Mouse (Mus musculus) CH12.LX (cell line): ENCODE data around the gene Fam110a. TPM values are rescaled to one million over a fixed set of nuclear protein-coding genes. Genes with fewer than 3 reads are reported as not detected.
A peak's percentile ranks its signal among the peaks of the same experiment; 100 is the strongest.

ENCODE experiments used
- DNase-seq: peaks from one replicate; pipeline ENCODE4 v3.0.0-alpha.2; 2013; ENCODE audit errors: extremely low read depth
- H3K27ac ChIP-seq: 2 replicates; pipeline ENCODE4 v1.5.1; 2012; ENCODE audit warnings: low read depth, mild to moderate bottlenecking, control low read depth, moderate library complexity; ENCODE audit not compliant: insufficient read depth
- H3K27me3 ChIP-seq: replicated peaks from 2 replicates; pipeline ENCODE3; 2012; ENCODE audit warnings: inconsistent platforms
- H3K36me3 ChIP-seq, 2 experiments: replicated peaks in 1 of 2; 2 replicates each; pipeline versions ENCODE3 to v1.6.1; 2012; ENCODE audit warnings: inconsistent platforms in 1 of 2, low read length in 1 of 2, mild to moderate bottlenecking in 1 of 2, mixed read lengths in 1 of 2, moderate library complexity in 1 of 2; ENCODE audit not compliant: control insufficient read depth in 1 of 2, insufficient read depth in 1 of 2
- H3K4me1 ChIP-seq, 2 experiments: 2 replicates each; pipeline ENCODE4 v1.6.1; 2012; ENCODE audit warnings: inconsistent platforms in 1 of 2, moderate library complexity in 1 of 2; ENCODE audit not compliant: insufficient read depth in 2 of 2, control insufficient read depth in 1 of 2
- H3K4me2 ChIP-seq: 2 replicates; pipeline ENCODE4 v1.6.1; 2012; ENCODE audit warnings: low read depth, mild to moderate bottlenecking, control low read depth; ENCODE audit not compliant: poor library complexity, insufficient read depth, severe bottlenecking
- H3K4me3 ChIP-seq, 3 experiments: fragments of 150-350 bp in 1 of 3; sonication (generic) in 1 of 3; replicated peaks in 1 of 3; 2 replicates each; pipeline versions ENCODE3 to v1.5.1; 2011 to 2012; ENCODE audit warnings: low read depth in 2 of 3, low read length in 2 of 3, mild to moderate bottlenecking in 2 of 3, moderate library complexity in 2 of 3, control low read depth in 1 of 3, improper control_type of control experiment in 1 of 3, inconsistent platforms in 1 of 3, mixed read lengths in 1 of 3; ENCODE audit not compliant: poor library complexity in 1 of 3
- H3K79me2 ChIP-seq: replicated peaks from 2 replicates; pipeline ENCODE4 v1.6.1; 2012; ENCODE audit warnings: mild to moderate bottlenecking, moderate library complexity; ENCODE audit not compliant: control insufficient read depth, poor library complexity, insufficient read depth, severe bottlenecking; ENCODE audit errors: extremely low read depth
- H3K9ac ChIP-seq: 2 replicates; pipeline ENCODE4 v1.6.1; 2012; ENCODE audit warnings: low read depth, mild to moderate bottlenecking, control low read depth, moderate library complexity; ENCODE audit not compliant: insufficient read depth
- H3K9me3 ChIP-seq: replicated peaks from 2 replicates; pipeline ENCODE3; 2012; ENCODE audit warnings: low read length, inconsistent platforms, mixed read lengths
- CHD1 ChIP-seq: IDR thresholded peaks from 2 replicates; pipeline ENCODE4 v1.6.1; 2012; ENCODE audit warnings: low read depth, low read length, improper control_type of control experiment, inconsistent platforms
- CTCF ChIP-seq, 2 experiments: IDR thresholded peaks in 1 of 2; conservative IDR thresholded peaks in 1 of 2; 2 replicates each; pipeline ENCODE4 v1.5.1; 2011 to 2012; ENCODE audit warnings: low read depth in 2 of 2, low read length in 2 of 2, improper control_type of control experiment in 1 of 2, inconsistent platforms in 1 of 2, mild to moderate bottlenecking in 1 of 2, moderate library complexity in 1 of 2
- E2F4 ChIP-seq: IDR thresholded peaks from 2 replicates; pipeline ENCODE4 v1.6.1; 2011; ENCODE audit warnings: low read depth, low read length, improper control_type of control experiment; ENCODE audit not compliant: insufficient replicate concordance
- EP300 ChIP-seq: IDR thresholded peaks from 2 replicates; pipeline ENCODE4 v1.6.1; 2011; ENCODE audit warnings: low read length, improper control_type of control experiment
- ETS1 ChIP-seq: conservative IDR thresholded peaks from 2 replicates; pipeline ENCODE4 v1.6.1; 2012; ENCODE audit warnings: low read depth, mild to moderate bottlenecking, inconsistent platforms, low read length, improper control_type of control experiment, moderate library complexity
- HCFC1 ChIP-seq: IDR thresholded peaks from 2 replicates; pipeline ENCODE4 v1.6.1; 2012; ENCODE audit warnings: low read depth, mild to moderate bottlenecking, inconsistent platforms, low read length, improper control_type of control experiment
- JUN ChIP-seq: IDR thresholded peaks from 2 replicates; pipeline ENCODE4 v1.6.1; 2011; ENCODE audit warnings: low read depth, mild to moderate bottlenecking, low read length, improper control_type of control experiment, moderate library complexity; ENCODE audit not compliant: insufficient read depth
- JUND ChIP-seq: conservative IDR thresholded peaks from 2 replicates; pipeline ENCODE4 v1.6.1; 2011; ENCODE audit warnings: low read depth, low read length, improper control_type of control experiment
- MAZ ChIP-seq: IDR thresholded peaks from 2 replicates; pipeline ENCODE4 v1.6.1; 2012; ENCODE audit warnings: low read depth, mild to moderate bottlenecking, inconsistent platforms, low read length, improper control_type of control experiment, moderate library complexity
- MEF2A ChIP-seq: IDR thresholded peaks from 2 replicates; pipeline ENCODE4 v1.6.1; 2014; ENCODE audit warnings: low read depth, mild to moderate bottlenecking, inconsistent platforms, low read length, improper control_type of control experiment, borderline replicate concordance
- MYC ChIP-seq: IDR thresholded peaks from 2 replicates; pipeline ENCODE4 v1.6.1; 2011; ENCODE audit warnings: low read depth, mild to moderate bottlenecking, improper control_type of control experiment, low read length
- PAX5 ChIP-seq: IDR thresholded peaks from 2 replicates; pipeline ENCODE4 v1.6.1; 2012; ENCODE audit warnings: low read length, inconsistent platforms, mixed read lengths
- RAD21 ChIP-seq: IDR thresholded peaks from 2 replicates; pipeline ENCODE4 v1.6.1; 2011; ENCODE audit warnings: low read depth, mild to moderate bottlenecking, low read length, improper control_type of control experiment, moderate library complexity
- RCOR1 ChIP-seq: conservative IDR thresholded peaks from 2 replicates; pipeline ENCODE4 v1.6.1; 2012; ENCODE audit warnings: low read depth, mild to moderate bottlenecking, inconsistent platforms, low read length, improper control_type of control experiment
- TBP ChIP-seq: conservative IDR thresholded peaks from 2 replicates; pipeline ENCODE4 v1.6.1; 2011; ENCODE audit warnings: low read depth, low read length, improper control_type of control experiment
- TCF12 ChIP-seq: IDR thresholded peaks from 2 replicates; pipeline ENCODE4 v1.6.1; 2014; ENCODE audit warnings: low read depth, mild to moderate bottlenecking, inconsistent platforms, low read length, improper control_type of control experiment
- UBTF ChIP-seq: IDR thresholded peaks from 2 replicates; pipeline ENCODE4 v1.6.1; 2012; ENCODE audit warnings: low read depth, mild to moderate bottlenecking, inconsistent platforms, low read length, improper control_type of control experiment, moderate library complexity
- dilution Hi-C: fragments of 300-500 bp; cut with MboI; formaldehyde crosslinking; loops from 2 replicates; pipeline ENCODE4 v1.14.3; 2020; ENCODE audit warnings: low sequenced_read_pairs; ENCODE audit not compliant: extremely low pct_unique_long_range_greater_than_20kb, extremely low pct_ligation_motif_present
- in situ Hi-C: fragments of 300-500 bp; cut with MboI; formaldehyde crosslinking; loops from 3 replicates; pipeline ENCODE4 v1.14.3; 2019; ENCODE audit warnings: low sequenced_read_pairs, low pct_ligation_motif_present, low pct_unique_long_range_greater_than_20kb, mixed read lengths
- polyA plus RNA-seq: library from polyadenylated mRNA; unstranded; fragments of >175 nt; gene quantifications from 2 replicates; pipeline ENCODE4 v1.2.1, GENCODE M21; 2012; ENCODE audit warnings: low read depth; ENCODE audit not compliant: insufficient read length
- total RNA-seq, 2 experiments: library from RNA; depleted of rRNA; stranded (reverse); fragments of 300-350 nt in 1 of 2; fragments of >200 nt in 1 of 2; gene quantifications; 2 replicates each; pipeline ENCODE4 v1.2.3; 2012 to 2014

Gene Fam110a
- total and polyA plus RNA-seq, 3 experiments, result 3.7 to 9.8 (median 6.3) TPM

DNA sequence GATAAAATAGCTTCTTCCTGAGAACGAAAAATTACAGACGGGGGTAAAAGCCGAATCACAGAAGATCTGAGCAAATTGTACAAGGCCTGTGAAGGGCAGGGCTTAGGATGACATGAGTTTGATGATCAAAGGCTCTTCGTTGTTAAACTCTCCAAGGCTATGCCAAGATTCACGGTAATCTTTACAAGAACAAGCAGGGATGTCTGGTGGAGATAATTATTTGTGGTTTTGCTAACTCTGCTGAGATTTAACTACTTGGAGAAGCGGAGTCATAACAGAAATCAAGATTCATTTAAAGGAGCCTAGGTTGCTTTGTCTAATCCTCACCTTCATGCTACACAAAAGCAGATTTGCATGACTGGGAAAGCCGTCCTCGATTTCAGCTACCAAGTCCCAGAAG is 6.9 kb upstream of the Fam110a start:
- Histone ChIP-seq H3K4me1 (peaks cover 12 to 43% of the 10 kb centered on the region in 2 experiments), H3K9me3 (no peaks in the 10 kb centered on the region), H3K27ac (no peak overlapping the region), H3K27me3 (peaks cover 7% of the 10 kb centered on the region), H3K4me3 (no peak overlapping the region), H3K9ac (no peak overlapping the region), H3K4me2 (no peak overlapping the region), H3K79me2 (no peaks in the 10 kb centered on the region), H3K36me3 (no peaks in the 10 kb centered on the region)
- dilution Hi-C loops, result no loop called here
- in situ Hi-C loops, result no loop called here
- DNase-seq, result no peak
- TF ChIP-seq PAX5 (no peak), TBP (no peak), RAD21 (no peak), CHD1 (no peak), EP300 (no peak), JUN (no peak), UBTF (no peak), E2F4 (no peak), RCOR1 (no peak), MAZ (no peak), MYC (no peak), HCFC1 (no peak), JUND (no peak), TCF12 (no peak)

DNA sequence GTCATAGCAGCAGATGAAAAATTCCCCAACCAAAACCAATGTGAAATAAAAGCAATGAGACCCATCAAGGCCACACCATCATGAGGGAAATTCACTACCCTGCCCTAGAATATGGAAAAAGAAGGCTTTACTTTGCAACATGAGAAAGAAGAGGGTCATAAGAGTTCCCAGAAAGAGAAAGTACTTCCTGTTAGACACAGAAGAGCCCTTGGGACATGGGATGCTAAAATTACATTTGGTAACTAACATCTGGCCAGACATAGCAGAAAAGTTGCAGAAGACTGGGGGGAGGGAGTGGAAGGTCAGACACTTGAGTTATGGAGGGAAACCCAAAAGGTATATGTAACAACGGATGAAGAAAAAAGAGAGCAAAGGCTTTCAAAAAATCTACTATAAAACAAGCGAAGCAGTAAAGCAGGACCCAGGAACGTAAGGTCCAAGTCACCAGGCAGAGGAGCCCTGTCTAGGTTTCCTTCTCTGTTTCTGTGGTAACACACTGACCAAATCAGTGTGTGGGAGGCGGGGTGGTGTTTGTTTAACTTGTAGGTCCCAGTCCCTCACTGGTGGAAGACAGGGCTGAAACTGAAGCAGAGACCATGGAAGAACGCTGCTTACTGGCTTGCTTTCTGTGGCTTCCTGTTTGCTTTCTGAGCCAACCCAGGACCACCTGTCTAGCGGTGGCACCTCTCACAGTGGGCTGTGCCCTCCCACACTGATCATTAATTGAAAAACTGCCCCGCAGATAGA is 5.6 kb upstream of the Fam110a start:
- peak; percentile 45 for DNase-seq
- in situ Hi-C loops (no loop called here), dilution Hi-C loops (no loop called here)
- H3K4me1 ChIP-seq, result peaks cover 12 to 34% of the 10 kb centered on the region in 2 experiments
- H3K9ac ChIP-seq, result no peak overlapping the region
- no peak overlapping the region for H3K4me3 ChIP-seq
- H3K36me3 ChIP-seq, result no peaks in the 10 kb centered on the region
- H3K4me2 ChIP-seq, result peak overlapping the region; percentile 50; the same call in 1 of the 2 replicates
- no peak overlapping the region for H3K27ac ChIP-seq
- TF ChIP-seq MEF2A, result peak; percentile 78
- peak; percentile 71 for TF ChIP-seq ETS1
- no peak for TF ChIP-seq CTCF (conservative IDR thresholded peaks at IDR 0.05 in 1 of 2, IDR thresholded peaks at IDR 0.05 in 1 of 2; ENCODE audit: low read depth in 2 of 2, low read length in 2 of 2)
- TF ChIP-seq TCF12, result peak; percentile 51; the same call in 1 of the 2 replicates
- H3K9me3 ChIP-seq, result no peaks in the 10 kb centered on the region
- H3K79me2 ChIP-seq, result no peaks in the 10 kb centered on the region
- H3K27me3 ChIP-seq, result peaks cover 6% of the 10 kb centered on the region
